Mouse (Mus musculus) forebrain, embryonic 16.5 days (tissue): ENCODE data around the gene Olfr432. TPM values are rescaled to one million over a fixed set of nuclear protein-coding genes. Genes with fewer than 3 reads are reported as not detected.

Experiments used
- ATAC-seq: fragments of 200-750 bp; cut with Nextera tagmentation; 2 replicates; pipeline ENCODE4 v1.8.0; 2017; ENCODE audit warnings: mild to moderate bottlenecking, moderate library complexity
- H3K27ac ChIP-seq: fragments of 300-500 bp; sonication (generic); 2 replicates; pipeline ENCODE4 v1.5.1; 2014; ENCODE audit warnings: low read length, control low read depth
- H3K27me3 ChIP-seq: fragments of 300-500 bp; sonication (generic); replicated peaks from 2 replicates; pipeline ENCODE4 v1.6.1; 2014; ENCODE audit warnings: low read length; ENCODE audit not compliant: control insufficient read depth, insufficient read depth
- H3K36me3 ChIP-seq: fragments of 300-500 bp; sonication (generic); 2 replicates; pipeline ENCODE4 v1.6.1; 2014; ENCODE audit not compliant: control insufficient read depth, insufficient read depth
- H3K4me1 ChIP-seq: fragments of 300-500 bp; sonication (generic); replicated peaks from 2 replicates; pipeline ENCODE4 v1.6.1; 2014; ENCODE audit warnings: low read length; ENCODE audit not compliant: control insufficient read depth, insufficient read depth
- H3K4me2 ChIP-seq: fragments of 300-500 bp; sonication (generic); 2 replicates; pipeline ENCODE4 v1.6.1; 2014; ENCODE audit warnings: mild to moderate bottlenecking, low read length, control low read depth
- H3K4me3 ChIP-seq: fragments of 300-500 bp; sonication (generic); replicated peaks from 2 replicates; pipeline ENCODE4 v1.5.1; 2014; ENCODE audit warnings: mild to moderate bottlenecking, low read length, control low read depth
- H3K9ac ChIP-seq: fragments of 300-500 bp; sonication (generic); replicated peaks from 2 replicates; pipeline ENCODE4 v1.6.1; 2014; ENCODE audit warnings: low read depth, low read length, control low read depth
- H3K9me3 ChIP-seq: fragments of 300-500 bp; sonication (generic); 2 replicates; pipeline ENCODE4 v1.6.1; 2016; ENCODE audit warnings: low read length; ENCODE audit not compliant: control insufficient read depth
- WGBS: fragments of 180-500 bp; shearing (Covaris S2); extraction: QIAGEN DNeasy Blood & Tissue Kit; methylation state at CpG from one replicate; pipeline ENCODE4 v1.1.7; 2014; 5-methylcytosine and 5-hydroxymethylcytosine counted together
- polyA plus RNA-seq: library from polyadenylated mRNA; unstranded; fragments of >200 nt; fragmentation: Nextera tagmentation; extraction: Ambion mirVana; gene quantifications from 2 replicates; pipeline ENCODE4 v1.2.1, GENCODE M21; 2015

Gene Olfr432
- polyA plus RNA-seq, 1 experiment from 2014 or later: not detected

DNA sequence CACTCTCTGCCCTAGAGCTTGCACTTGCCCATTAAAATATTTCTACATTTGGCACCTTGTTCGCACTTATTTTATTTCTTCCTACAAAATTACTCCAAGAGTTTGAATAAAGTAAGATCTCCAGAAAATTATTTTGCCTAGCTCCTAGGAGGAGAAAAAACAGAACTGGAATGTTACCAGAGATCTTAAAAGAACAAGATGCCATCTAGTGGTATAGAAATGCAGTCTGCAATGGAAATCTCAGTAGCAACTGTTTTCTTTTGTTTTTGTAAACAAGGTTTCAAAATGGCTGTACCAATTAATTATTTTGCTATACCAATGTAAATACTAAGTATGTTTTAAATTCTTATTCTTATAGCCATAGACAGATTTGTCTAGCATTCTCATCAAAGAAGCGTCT lies 54.7 kb downstream of the Olfr432 start:
- WGBS: 61% methylated on average over 2 of the region's 2 CpGs
- Histone ChIP-seq H3K4me3 (no peak overlapping the region), H3K27me3 (no peaks in the 10 kb centered on the region), H3K27ac (no peak overlapping the region), H3K9ac (no peak overlapping the region), H3K4me2 (no peak overlapping the region), H3K4me1 (no peaks in the 10 kb centered on the region), H3K36me3 (no peaks in the 10 kb centered on the region), H3K9me3 (no peaks in the 10 kb centered on the region)
- no peak for ATAC-seq

Other genes starting within 250 kb of the Olfr432 start
- 0.24 and 0.37 TPM in 2 replicates for gene Ifi211, start 136.2 kb upstream of the Olfr432 start, polyA plus RNA-seq
- gene Mndal, start 106.7 kb upstream of the Olfr432 start, polyA plus RNA-seq: 3.1 and 4.6 TPM in 2 replicates
- 1.4 and 1.5 TPM in 2 replicates for gene Ifi203, start 106.5 kb upstream of the Olfr432 start, polyA plus RNA-seq
- gene Ifi202b, start 66.5 kb upstream of the Olfr432 start, polyA plus RNA-seq: not detected in 2 replicates
- gene Ifi205, start 17.4 kb upstream of the Olfr432 start, polyA plus RNA-seq: not detected in 2 replicates
- not detected in 2 replicates for gene Olfr433, start 8.5 kb upstream of the Olfr432 start, polyA plus RNA-seq
- gene Olfr430, start 17.4 kb downstream of the Olfr432 start, polyA plus RNA-seq: not detected in 2 replicates
- gene Olfr429, start 35.1 kb downstream of the Olfr432 start, polyA plus RNA-seq: not detected in 2 replicates
- not detected in 2 replicates for gene Olfr427, start 47.7 kb downstream of the Olfr432 start, polyA plus RNA-seq
- not detected in 2 replicates for gene Olfr231, start 72.0 kb downstream of the Olfr432 start, polyA plus RNA-seq
- gene Olfr424, start 82.3 kb downstream of the Olfr432 start, polyA plus RNA-seq: not detected in 2 replicates
- gene Olfr420, start 106.4 kb downstream of the Olfr432 start, polyA plus RNA-seq: not detected in 2 replicates
- gene Spta1, start 123.6 kb downstream of the Olfr432 start, polyA plus RNA-seq: 0.13 and 0.16 TPM in 2 replicates
- gene Olfr419, start 202.9 kb downstream of the Olfr432 start, polyA plus RNA-seq: not detected in 2 replicates